Mouse (Mus musculus): ENCODE measurements around the gene Utrn.

The Utrn gene

DNA sequence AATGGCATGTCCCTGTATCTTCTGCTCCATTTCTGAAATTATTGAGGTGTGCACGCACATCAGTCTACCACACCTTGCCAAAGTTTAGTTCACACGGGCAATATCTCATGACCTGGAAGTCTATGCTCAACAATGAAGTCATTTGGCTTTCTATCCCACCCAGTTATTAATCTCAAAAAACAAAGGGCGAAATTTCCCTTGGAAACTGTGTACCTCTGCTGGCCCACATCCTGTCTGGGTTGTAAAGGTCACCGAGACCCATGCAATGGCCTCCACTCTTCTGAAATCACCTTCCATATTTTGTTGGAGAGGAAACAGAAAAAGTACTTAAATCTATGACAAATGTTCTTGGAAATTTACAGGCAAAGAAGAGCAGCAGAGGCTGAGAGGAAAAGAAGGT, 70.9 kb downstream of the Utrn start:
- DNase-seq (ENCODE audit: low spot score), result no peak

DNA sequence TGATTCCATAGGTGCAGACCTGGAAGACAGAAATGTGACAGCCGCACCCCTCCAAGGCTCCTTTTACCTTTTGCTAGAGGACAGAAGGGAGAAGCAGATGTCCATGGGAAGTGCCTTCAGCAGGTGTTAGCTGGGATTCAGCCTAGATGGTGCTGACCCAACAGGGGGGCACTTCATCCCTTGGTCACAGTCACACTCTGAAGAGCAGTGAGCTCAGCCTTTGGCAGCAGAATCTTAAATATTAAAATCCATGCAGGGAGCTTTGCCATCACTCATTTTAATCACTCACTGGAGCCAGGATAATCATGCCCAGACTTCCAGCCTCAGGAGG, 72.7 kb downstream of the Utrn start:
- DNase-seq (ENCODE audit: low spot score), result no peak

DNA sequence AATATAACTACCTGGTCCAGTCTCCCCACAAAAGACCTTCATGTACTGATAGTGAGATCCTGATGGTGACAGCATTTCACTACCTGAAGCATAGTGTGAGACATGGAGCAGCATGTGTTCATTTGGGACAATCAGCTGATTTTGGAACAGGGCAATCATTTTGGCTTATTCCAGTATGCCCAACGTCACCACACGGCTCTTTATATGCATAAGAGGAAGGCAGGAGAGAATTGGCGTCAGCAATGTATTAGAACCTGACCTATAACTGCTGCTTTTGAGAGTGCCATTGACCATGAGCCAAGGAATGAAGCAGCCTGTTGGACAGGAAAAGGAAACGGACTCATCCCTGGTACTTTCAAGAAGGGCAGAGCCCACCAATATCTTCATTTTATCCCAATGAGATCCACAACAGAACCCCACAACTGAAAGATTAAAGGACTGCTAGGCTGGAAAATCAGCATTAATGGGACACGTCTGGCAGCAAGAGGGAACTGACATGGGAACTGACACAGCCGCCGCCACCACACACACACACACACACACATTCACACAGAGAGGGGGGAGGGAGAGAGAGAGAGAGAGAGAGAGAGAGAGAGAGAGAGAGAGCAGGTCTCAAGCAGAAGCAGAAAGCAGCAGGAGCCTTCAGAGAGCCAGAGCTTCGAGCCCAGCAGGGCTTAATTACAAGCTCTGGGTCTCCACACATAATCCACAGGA, 73.2 kb downstream of the Utrn start:
- peak; percentile 31 for DNase-seq (ENCODE audit: low spot score)

DNA sequence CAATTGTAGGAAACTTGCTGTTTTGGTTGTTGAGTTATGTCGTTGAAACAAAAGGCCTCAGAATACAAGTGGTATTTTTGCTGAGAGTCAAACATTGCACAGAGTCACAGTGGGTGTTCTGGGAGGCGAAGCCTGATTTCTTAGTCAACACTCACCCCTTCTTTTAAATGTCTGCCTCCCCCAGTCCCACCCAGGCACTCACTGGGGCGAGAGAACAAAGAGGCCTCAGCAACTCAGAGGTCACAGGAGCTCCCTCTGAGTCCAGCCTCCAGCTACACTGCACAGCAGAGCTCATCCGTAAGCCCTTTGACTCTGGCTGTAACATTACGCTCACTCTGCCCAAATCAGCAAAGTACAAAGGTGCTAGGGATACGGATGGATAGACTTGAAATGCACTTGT, 77.1 kb downstream of the Utrn start:
- no peak for DNase-seq (ENCODE audit: low spot score)

DNA sequence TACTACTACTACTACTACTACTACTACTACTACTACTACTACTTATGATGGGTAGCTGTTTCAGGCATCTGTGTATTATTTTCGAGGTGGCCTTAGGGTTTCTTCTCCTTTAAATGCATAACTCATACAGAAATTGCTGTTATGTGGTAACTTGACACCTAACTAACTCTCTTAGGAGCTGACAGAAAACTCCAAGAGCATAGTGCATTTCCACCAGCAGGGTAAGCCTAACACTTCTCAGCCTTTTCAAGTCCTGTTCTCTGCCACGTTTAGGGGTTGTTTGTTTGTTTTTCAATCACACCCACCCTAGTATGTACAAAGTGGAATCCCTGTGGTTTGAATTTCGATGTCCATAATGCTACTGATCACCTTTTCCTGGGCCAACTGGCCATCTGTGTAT, 78.3 kb downstream of the Utrn start:
- DNase-seq (ENCODE audit: low spot score), result no peak

DNA sequence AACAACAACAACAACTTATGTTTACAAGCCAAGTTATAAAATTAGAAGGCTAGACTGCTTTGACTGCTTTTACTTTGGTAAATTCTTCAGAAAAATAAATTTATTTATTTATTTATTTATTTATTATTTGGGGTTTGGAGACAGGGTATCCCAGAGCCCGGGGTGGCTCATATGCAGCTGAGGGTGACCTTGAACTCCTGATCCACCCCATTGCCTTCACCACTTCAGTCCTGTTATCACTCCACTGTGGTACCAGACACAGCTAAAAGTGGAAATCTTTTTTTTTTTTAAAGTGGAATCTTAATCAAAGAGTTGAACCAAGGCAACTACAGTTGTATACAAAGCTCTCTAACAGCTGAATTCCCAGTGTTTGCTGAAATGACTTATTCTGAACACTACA, 80.6 kb downstream of the Utrn start:
- no peak for DNase-seq (ENCODE audit: low spot score)

DNA sequence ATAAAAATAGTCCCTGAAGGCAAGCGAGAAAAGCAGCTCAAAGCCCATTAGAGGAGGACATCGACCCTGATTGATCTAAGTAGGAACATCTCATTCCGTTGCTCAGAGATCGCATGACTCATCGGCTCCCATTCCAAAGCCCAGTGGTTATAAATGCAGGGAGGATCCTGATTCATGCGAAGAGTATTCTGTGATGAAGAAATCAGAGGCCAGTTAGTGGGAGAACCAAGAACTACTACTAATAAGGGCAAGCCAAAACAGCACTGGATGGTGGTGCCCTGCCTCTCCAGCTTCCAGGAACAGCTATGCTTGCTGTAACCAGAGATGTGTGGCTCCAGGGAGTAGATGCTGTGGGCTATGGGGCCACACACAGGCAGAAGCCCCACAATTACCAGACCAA, 81.2 kb downstream of the Utrn start:
- peak; percentile 54 for DNase-seq (ENCODE audit: low spot score)

DNA sequence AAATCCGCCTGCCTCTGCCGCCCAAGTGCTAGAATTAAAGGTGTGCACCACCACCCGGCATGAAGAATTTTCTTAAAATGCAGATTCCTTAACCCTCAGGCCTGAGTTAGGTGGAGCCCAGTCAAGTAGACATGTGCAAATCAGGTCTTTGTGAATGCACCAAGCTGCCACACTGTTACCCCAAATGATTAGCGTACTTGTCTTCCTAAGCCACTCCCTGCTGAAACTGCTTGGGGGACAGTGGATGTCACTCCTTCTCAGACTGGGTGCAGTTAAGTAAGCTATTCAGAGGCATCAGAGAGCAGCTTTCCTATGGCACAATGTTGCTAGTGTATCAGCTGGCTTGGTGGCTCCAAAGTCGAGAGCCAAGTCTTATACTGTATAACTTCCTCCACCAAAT, 83.9 kb downstream of the Utrn start:
- DNase-seq (ENCODE audit: low spot score), result no peak

GRCm38 (mm10) chr10:12781381-12781907, 87.7 kb downstream of the Utrn start:
- DNase-seq (ENCODE audit: low spot score), result no peak

- DNase-seq (ENCODE audit: low spot score), result no peak
These were observed 96.0 kb downstream of the Utrn start for GRCm38 (mm10) chr10:12773178-12773577.

GRCm38 (mm10) chr10:12771511-12771910, 97.7 kb downstream of the Utrn start:
- DNase-seq (ENCODE audit: low spot score), result no peak

GRCm38 (mm10) chr10:12762668-12763067, 106.5 kb downstream of the Utrn start:
- DNase-seq (ENCODE audit: low spot score), result no peak

DNA sequence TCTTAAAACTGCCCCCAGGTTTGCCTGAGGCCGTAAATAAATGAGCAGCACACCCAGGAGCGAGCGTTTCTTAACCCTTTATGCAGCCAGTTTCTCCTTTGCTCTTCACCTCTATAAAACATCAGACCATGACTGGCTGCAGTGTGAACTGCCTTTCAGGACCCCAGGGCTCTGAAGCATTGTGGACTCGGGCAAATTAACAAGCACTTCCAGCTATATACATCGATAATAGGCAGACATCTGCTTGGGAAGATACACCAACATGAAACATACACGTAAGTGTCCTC, 110.5 kb downstream of the Utrn start:
- no peak for DNase-seq (ENCODE audit: low spot score)

- peak; percentile 82 for DNase-seq (ENCODE audit: low spot score)
These were observed 111.0 kb downstream of the Utrn start for GRCm38 (mm10) chr10:12757943-12758701.

DNA sequence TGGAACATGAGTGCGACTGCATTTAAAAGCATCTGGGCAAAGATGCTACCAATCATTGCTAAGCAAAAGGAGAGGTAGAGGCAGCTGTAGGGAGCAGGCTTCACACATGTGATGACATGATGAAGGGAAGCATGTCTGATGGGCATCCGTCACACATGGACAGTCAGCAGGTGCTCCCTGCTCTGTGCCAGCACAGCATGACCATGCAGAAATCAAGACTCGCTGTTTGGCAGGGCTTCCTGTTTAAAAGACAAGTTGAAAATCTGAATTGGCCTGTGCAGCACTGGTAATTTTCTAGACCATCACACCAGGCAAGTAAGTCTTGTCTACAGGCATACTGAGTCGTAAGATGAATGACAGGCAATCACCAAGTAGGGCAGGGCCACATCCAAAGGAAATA, 112.5 kb downstream of the Utrn start:
- DNase-seq (ENCODE audit: low spot score), result peak; percentile 54

DNA sequence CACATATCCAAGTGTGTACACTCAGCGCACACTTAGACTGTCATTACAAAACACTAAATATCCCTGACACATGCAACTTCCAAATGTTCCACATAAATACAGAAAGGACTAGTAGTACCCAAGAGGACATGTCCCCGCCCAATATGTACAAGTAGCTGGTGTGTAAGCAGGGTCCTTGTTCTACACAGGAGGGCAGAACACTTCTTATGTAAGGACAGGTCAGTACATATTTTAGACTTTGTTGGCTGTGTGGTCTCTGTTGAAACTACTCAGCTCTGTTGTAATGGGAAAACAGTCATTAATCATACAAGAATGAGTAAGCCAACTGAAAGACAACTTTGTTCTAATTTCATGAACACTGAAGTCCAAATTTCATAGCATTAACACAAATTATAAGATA, 114.3 kb downstream of the Utrn start:
- no peak for DNase-seq (ENCODE audit: low spot score)

GRCm38 (mm10) chr10:12754166-12754565, 115.0 kb downstream of the Utrn start:
- DNase-seq (ENCODE audit: low spot score), result no peak

DNA sequence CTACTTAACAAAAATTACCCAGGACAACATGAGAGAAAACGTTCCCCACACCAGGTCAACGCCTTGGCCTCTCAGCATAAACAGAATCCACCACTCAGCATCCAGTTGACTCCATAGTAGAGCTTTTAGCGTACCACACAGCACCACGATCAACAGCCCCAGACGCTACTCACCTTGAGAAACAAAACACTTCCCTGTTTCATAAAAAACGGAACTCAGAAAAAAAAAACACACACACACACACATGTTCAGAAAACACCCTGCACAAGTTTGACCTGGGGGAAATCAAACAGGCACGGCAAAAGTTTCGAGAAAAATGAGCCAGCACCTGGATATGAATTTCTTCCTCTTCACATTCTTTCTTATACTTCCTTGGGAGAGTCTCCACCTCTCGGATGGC, 125.4 kb downstream of the Utrn start:
- no peak for DNase-seq (ENCODE audit: low spot score)

DNA sequence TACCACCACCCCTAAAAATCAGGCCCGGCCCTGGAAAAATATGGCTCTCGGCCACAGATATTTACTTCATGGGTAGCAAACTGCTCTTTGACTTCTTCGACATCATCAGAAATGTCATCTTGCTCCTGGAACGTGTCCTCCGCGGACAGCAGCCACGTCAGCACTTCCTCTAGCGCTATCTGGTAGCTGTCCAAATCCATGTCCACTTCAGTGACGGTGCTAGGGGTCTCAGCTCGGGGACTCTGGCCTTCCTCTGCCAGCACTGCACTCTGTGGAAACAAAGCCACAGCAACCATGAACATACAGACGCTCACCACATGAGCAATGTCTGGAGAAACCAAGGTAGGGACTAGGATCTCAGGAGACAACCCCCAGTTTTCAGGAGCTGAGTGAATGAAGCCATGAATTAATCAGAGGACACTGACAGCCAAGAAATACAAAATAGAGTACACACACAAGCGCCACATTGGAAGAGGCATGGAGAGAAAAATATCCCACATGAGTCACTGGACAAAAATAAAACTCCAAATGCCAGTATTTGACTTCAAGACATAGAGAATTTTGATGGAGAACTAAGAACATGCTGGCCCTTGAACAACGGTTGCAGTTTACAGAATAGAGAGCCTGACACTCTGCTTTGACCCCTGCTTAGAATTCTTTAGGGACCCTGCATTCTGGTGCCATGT, 129.7 kb downstream of the Utrn start:
- no peak for DNase-seq (ENCODE audit: low spot score)

GRCm38 (mm10) chr10:12737926-12738325, 131.2 kb downstream of the Utrn start:
- DNase-seq (ENCODE audit: low spot score), result no peak

DNA sequence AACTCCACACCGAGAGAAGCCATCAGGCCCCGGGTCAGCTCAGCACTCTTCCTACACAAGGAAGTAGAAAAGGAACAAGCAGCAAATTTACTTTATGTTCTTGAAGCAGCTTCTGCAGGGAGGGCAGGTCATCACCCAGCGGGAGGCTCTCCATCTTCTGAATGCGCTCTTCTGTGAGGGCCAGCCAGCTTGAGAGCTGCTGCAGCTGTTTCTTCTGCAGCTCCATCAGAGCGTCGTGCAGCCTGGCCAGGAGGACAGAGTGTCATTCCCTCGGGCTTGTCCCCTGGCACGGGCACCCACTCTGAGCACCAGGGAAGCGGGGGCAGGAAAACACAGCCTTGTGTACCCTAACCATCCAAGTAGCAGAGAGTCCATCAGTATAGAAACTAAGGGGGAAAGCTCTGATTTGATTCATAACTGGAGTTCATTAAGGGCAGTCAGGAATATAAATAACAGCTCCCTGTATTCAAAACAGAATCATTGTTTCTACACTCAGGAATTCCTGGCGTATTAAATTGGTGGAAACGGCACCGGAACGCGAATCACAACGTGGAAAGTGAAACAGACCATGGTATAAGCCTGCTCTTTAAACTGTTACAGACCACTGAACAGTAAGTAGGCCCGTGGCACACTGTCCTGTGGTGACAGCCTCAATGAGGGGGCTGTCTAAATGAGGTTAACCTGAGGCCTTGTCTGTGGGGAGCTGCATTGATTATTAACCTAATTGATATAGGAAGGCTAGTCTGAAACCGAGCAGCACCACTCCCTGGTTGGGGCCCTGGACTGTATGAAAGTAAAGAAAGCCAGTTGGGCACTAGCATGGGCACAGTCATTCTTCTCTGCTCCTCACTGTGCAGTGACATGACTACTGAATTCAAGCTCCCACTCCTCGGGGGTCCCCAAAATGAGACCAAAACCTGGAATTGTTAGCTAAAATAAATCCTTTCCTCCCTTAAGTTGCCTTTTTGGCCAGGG, 132.0 kb downstream of the Utrn start:
- no peak for DNase-seq (ENCODE audit: low spot score)

DNA sequence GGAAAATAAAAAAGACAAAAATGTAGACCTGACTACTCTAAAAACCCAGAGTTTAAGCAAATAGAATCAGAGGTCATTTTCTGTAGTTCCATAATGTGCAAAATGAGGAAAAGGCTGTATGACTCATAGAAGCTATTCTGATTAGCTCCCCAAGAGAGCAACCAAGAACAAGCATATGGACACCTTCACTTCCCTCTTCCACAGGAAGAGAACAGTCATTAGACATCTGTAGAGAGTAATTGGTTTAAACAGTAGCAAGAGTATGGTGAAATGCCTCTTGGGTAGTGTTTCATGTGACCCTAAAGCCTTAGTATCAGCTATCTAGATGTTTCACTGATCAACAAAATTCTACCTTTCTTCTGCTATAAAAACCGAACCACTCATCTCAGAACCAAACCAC, 133.5 kb downstream of the Utrn start:
- DNase-seq (ENCODE audit: low spot score), result no peak

All from MN1 (cell line).